Mouse (Mus musculus): ENCODE results near the gene Frmpd4. TPM values are rescaled to one million over a fixed set of nuclear protein-coding genes. Genes with fewer than 3 reads are reported as not detected.

Frmpd4 gene
- polyA plus RNA-seq, 1 experiment from 2014 or later = 0.11 TPM

DNA sequence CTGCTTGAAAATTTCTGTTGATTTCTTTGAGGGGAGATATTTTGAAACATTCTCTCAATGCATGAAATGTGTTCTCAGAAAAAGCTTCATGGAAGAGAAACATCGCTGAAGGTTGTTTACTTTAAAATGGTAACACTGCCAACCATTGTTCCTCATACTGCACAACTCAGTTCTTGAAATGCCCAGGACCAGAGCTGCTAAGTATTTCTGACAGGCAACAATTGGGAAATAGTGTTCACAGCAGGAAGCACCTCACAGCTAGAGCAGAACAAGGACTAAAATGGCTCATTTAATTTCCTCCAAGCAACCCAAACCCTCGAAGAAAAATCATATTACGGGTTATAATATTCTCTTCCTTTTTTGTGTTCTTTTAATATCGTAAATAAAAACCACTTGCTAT is 1054.5 kb downstream of the Frmpd4 start:
- DNase-seq (ENCODE audit: low spot score) (no peak), ATAC-seq (replicated peaks; ENCODE audit: insufficient number of reproducible peaks, low FRiP score, low TSS enrichment, low read depth) (no peak)
- Histone ChIP-seq H3K27me3 (ENCODE audit: control insufficient read depth, insufficient read depth, low read length) (no peaks in the 10 kb centered on the region), H3K9me3 (replicated peaks; ENCODE audit: control insufficient read depth, low read length) (no peaks in the 10 kb centered on the region), H3K4me1 (ENCODE audit: control insufficient read depth, insufficient read depth, low read length) (no peaks in the 10 kb centered on the region), H3K27ac (replicated peaks; ENCODE audit: low read depth, low read length) (no peak overlapping the region), H3K36me3 (replicated peaks; ENCODE audit: control insufficient read depth, insufficient read depth, low read depth, low read length) (no peaks in the 10 kb centered on the region), H3K4me3 (ENCODE audit: low read depth, low read length) (no peak overlapping the region), H3K4me2 (ENCODE audit: low read depth, low read length) (no peak overlapping the region), H3K9ac (replicated peaks; ENCODE audit: low read length) (no peak overlapping the region)
- 81% methylated on average over 4 of the region's 4 CpGs for WGBS

DNA sequence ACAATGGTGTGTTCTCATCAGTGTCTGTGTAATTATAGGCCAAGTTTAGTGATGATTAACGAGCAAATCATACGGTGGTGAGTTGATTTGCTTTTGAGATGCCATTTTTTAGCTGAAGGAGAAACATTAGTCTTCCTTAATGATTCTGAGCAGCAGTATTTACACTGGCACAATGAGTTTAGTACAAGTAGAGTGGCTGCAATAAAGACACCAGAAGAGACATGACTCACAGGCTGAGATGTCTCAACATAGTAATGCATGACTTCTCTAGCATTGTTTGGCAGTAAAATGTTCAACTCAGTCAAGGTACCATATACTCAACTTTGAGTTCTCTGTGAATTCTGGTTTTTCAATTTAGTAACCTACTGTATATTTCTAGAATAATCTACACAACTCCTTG is 1058.6 kb downstream of the Frmpd4 start:
- no peaks in the 10 kb centered on the region for H3K9me3 ChIP-seq (replicated peaks; ENCODE audit: control insufficient read depth, low read length)
- H3K9ac ChIP-seq (replicated peaks; ENCODE audit: low read length) = no peak overlapping the region
- 90% methylated on average over 2 of the region's 2 CpGs for whole genome bisulfite sequencing
- H3K4me1 ChIP-seq (ENCODE audit: control insufficient read depth, insufficient read depth, low read length) = no peaks in the 10 kb centered on the region
- no peak overlapping the region for H3K4me2 ChIP-seq (ENCODE audit: low read depth, low read length)
- no peaks in the 10 kb centered on the region for H3K36me3 ChIP-seq (replicated peaks; ENCODE audit: control insufficient read depth, insufficient read depth, low read depth, low read length)
- no peak overlapping the region for H3K27ac ChIP-seq (replicated peaks; ENCODE audit: low read depth, low read length)
- ATAC-seq (replicated peaks; ENCODE audit: insufficient number of reproducible peaks, low FRiP score, low TSS enrichment, low read depth) (no peak), DNase-seq (ENCODE audit: low spot score) (no peak)
- H3K27me3 ChIP-seq (ENCODE audit: control insufficient read depth, insufficient read depth, low read length) = no peaks in the 10 kb centered on the region
- H3K4me3 ChIP-seq (ENCODE audit: low read depth, low read length) = no peak overlapping the region

DNA sequence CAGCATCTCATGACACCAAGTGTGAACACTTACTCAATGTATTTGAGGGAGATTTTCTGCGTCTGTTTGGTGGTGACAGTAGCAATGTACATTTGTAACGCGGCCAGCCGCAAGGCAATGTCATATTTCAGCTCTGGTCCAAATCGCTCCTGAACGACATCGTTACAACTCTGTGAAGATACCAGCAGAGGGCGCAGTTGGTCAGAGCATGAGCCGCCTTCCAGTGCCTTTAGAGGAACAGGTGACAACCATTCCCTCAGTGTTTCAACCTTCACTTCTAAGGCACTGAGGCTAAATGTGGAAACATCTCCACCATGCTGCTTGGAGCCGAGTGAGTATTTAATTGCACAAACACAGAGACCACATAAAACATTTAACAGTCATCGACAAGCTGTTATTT is 1079.3 kb downstream of the Frmpd4 start:
- no peak for ATAC-seq (replicated peaks; ENCODE audit: insufficient number of reproducible peaks, low FRiP score, low TSS enrichment, low read depth)
- Histone ChIP-seq H3K27ac (replicated peaks; ENCODE audit: low read depth, low read length) (no peak overlapping the region), H3K4me3 (ENCODE audit: low read depth, low read length) (no peak overlapping the region), H3K9ac (replicated peaks; ENCODE audit: low read length) (no peak overlapping the region), H3K36me3 (replicated peaks; ENCODE audit: control insufficient read depth, insufficient read depth, low read depth, low read length) (no peaks in the 10 kb centered on the region), H3K27me3 (ENCODE audit: control insufficient read depth, insufficient read depth, low read length) (no peaks in the 10 kb centered on the region), H3K9me3 (replicated peaks; ENCODE audit: control insufficient read depth, low read length) (no peaks in the 10 kb centered on the region), H3K4me2 (ENCODE audit: low read depth, low read length) (no peak overlapping the region), H3K4me1 (ENCODE audit: control insufficient read depth, insufficient read depth, low read length) (no peaks in the 10 kb centered on the region)
- WGBS = 35% methylated on average over 11 of the region's 11 CpGs
- peak; percentile 75 for DNase-seq (ENCODE audit: low spot score)

DNA sequence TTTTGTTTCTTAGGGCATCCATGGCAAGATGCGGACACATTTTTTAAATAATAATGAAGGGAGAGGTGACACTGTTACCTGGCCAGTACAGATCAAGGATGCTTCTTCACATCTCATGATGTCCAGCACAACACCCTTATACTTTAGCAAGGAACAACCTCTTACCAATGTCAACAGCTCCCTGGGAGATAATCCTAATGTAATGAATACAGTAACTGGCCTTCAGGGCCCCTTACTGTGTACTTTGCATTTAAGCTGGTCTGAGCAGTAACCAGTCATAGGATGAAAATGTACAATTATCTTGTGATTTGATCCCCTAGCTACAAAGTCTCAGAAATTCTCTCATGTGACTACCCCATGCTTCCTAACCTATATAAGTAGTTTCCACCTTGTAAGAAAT is 1084.8 kb downstream of the Frmpd4 start:
- no peaks in the 10 kb centered on the region for H3K36me3 ChIP-seq (replicated peaks; ENCODE audit: control insufficient read depth, insufficient read depth, low read depth, low read length)
- no peaks in the 10 kb centered on the region for H3K27me3 ChIP-seq (ENCODE audit: control insufficient read depth, insufficient read depth, low read length)
- no peak overlapping the region for H3K27ac ChIP-seq (replicated peaks; ENCODE audit: low read depth, low read length)
- no peak for ATAC-seq (replicated peaks; ENCODE audit: insufficient number of reproducible peaks, low FRiP score, low TSS enrichment, low read depth)
- no peak for DNase-seq (ENCODE audit: low spot score)
- H3K4me1 ChIP-seq (ENCODE audit: control insufficient read depth, insufficient read depth, low read length) = no peaks in the 10 kb centered on the region
- H3K9me3 ChIP-seq (replicated peaks; ENCODE audit: control insufficient read depth, low read length) = no peaks in the 10 kb centered on the region
- H3K4me2 ChIP-seq (ENCODE audit: low read depth, low read length) = no peak overlapping the region
- no peak overlapping the region for H3K9ac ChIP-seq (replicated peaks; ENCODE audit: low read length)
- WGBS = 95% methylated on average over 1 of the region's 1 CpGs
- H3K4me3 ChIP-seq (ENCODE audit: low read depth, low read length) = no peak overlapping the region

DNA sequence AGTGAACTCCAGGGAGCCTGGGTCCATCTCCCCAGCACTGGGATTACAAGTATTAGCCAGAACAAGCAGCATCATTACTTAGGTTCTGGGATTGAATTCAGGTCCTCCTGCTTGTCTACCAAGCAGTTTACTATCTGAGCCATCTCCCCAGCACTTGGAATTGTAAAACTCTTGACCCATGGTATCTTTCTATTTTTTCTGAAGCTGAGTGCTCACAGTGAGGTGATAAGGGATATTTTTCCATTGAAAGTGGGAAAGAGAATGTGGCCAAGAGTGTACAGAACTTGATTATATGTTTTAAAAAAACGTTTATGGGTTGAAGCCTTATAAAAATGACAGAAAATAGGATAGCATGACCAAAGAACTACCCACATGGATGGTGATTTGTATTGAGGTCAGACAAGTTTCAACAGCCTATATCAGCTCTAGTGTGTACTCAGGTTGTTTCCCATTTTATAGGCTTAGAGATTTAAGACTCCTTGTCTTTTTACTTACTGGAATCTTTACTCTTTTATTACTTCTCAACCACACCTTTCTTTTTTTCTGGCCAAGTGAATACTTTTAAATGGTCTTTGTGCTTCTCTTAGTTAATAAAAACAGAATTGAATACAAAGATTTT is 1085.3 kb downstream of the Frmpd4 start:
- WGBS = 48% methylated on average over 1 of the region's 1 CpGs
- no peaks in the 10 kb centered on the region for H3K9me3 ChIP-seq (replicated peaks; ENCODE audit: control insufficient read depth, low read length)
- H3K4me1 ChIP-seq (ENCODE audit: control insufficient read depth, insufficient read depth, low read length) = no peaks in the 10 kb centered on the region
- no peak for DNase-seq (ENCODE audit: low spot score)
- H3K4me3 ChIP-seq (ENCODE audit: low read depth, low read length) = no peak overlapping the region
- no peak overlapping the region for H3K9ac ChIP-seq (replicated peaks; ENCODE audit: low read length)
- H3K4me2 ChIP-seq (ENCODE audit: low read depth, low read length) = no peak overlapping the region
- ATAC-seq (replicated peaks; ENCODE audit: insufficient number of reproducible peaks, low FRiP score, low TSS enrichment, low read depth) = no peak
- H3K36me3 ChIP-seq (replicated peaks; ENCODE audit: control insufficient read depth, insufficient read depth, low read depth, low read length) = no peaks in the 10 kb centered on the region
- H3K27me3 ChIP-seq (ENCODE audit: control insufficient read depth, insufficient read depth, low read length) = no peaks in the 10 kb centered on the region
- no peak overlapping the region for H3K27ac ChIP-seq (replicated peaks; ENCODE audit: low read depth, low read length)

DNA sequence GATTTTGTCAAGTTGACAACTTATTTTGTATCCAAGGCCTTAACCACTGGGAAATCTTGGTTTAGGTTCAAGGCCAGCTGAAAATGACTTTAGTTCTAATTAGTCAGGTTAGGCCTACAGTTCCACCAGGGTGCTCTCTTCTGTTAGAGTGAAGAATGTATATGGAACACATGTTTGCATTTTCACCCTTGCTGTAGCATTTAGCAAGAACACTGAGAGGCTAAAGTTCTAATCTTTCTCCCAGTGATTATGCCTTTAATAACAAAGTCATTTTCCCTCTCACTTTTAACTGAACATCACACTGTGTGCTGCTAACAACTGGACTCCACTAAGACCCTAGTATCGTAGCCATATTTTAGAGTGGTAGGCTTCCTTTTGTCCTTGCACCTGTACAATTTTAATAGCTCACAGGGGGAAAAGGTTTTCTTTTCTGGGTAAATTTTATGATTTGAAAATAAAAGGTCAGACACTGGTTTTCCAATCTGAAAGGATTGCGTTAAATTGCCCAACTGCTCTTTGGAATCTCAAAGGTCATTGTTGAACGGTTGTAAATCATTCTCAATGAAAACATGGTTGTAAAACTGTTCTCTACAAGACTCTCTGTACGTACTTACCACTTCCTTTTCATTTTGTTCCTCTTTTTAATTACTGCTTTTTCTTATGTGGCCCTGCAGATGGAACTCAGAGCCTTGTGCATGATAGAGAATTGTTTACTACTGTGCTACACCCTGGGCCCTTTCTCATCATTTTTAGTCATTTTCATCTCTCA is 1093.4 kb downstream of the Frmpd4 start:
- H3K4me2 ChIP-seq (ENCODE audit: low read depth, low read length) = no peak overlapping the region
- H3K36me3 ChIP-seq (replicated peaks; ENCODE audit: control insufficient read depth, insufficient read depth, low read depth, low read length) = no peaks in the 10 kb centered on the region
- H3K27ac ChIP-seq (replicated peaks; ENCODE audit: low read depth, low read length) = no peak overlapping the region
- no peaks in the 10 kb centered on the region for H3K4me1 ChIP-seq (ENCODE audit: control insufficient read depth, insufficient read depth, low read length)
- 77% methylated on average over 4 of the region's 4 CpGs for WGBS
- DNase-seq (ENCODE audit: low spot score) (no peak), ATAC-seq (replicated peaks; ENCODE audit: insufficient number of reproducible peaks, low FRiP score, low TSS enrichment, low read depth) (no peak)
- H3K27me3 ChIP-seq (ENCODE audit: control insufficient read depth, insufficient read depth, low read length) = no peaks in the 10 kb centered on the region
- H3K9me3 ChIP-seq (replicated peaks; ENCODE audit: control insufficient read depth, low read length) = no peaks in the 10 kb centered on the region
- H3K4me3 ChIP-seq (ENCODE audit: low read depth, low read length) = no peak overlapping the region
- H3K9ac ChIP-seq (replicated peaks; ENCODE audit: low read length) = no peak overlapping the region

DNA sequence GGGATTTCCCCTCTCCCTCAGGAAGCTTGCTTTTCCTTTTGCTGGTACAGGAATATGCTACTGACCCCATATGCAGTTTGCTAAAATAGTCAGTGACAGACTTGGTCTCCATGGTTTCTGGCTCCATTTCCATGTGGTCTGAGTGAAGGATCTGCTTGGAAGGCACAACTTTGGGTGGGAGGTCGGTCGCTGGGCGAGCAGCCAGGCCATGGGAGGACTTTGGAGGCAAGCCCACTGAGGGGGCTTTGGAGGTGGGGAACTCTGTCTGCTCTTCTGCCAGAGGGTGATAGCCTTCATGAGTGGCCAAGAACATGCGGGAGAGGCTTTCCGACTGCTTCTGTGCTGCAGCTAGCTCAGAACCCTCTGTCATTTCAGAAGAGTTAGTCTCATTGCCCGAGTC is 1099.4 kb downstream of the Frmpd4 start:
- DNase-seq (ENCODE audit: low spot score) (no peak), ATAC-seq (replicated peaks; ENCODE audit: insufficient number of reproducible peaks, low FRiP score, low TSS enrichment, low read depth) (no peak)
- no peak overlapping the region for H3K4me2 ChIP-seq (ENCODE audit: low read depth, low read length)
- no peak overlapping the region for H3K4me3 ChIP-seq (ENCODE audit: low read depth, low read length)
- no peaks in the 10 kb centered on the region for H3K9me3 ChIP-seq (replicated peaks; ENCODE audit: control insufficient read depth, low read length)
- H3K9ac ChIP-seq (replicated peaks; ENCODE audit: low read length) = no peak overlapping the region
- no peak overlapping the region for H3K27ac ChIP-seq (replicated peaks; ENCODE audit: low read depth, low read length)
- 82% methylated on average over 6 of the region's 6 CpGs for WGBS
- no peaks in the 10 kb centered on the region for H3K36me3 ChIP-seq (replicated peaks; ENCODE audit: control insufficient read depth, insufficient read depth, low read depth, low read length)
- H3K27me3 ChIP-seq (ENCODE audit: control insufficient read depth, insufficient read depth, low read length) = peaks cover 2% of the 10 kb centered on the region; the same call in 1 of the 2 replicates
- no peaks in the 10 kb centered on the region for H3K4me1 ChIP-seq (ENCODE audit: control insufficient read depth, insufficient read depth, low read length)

DNA sequence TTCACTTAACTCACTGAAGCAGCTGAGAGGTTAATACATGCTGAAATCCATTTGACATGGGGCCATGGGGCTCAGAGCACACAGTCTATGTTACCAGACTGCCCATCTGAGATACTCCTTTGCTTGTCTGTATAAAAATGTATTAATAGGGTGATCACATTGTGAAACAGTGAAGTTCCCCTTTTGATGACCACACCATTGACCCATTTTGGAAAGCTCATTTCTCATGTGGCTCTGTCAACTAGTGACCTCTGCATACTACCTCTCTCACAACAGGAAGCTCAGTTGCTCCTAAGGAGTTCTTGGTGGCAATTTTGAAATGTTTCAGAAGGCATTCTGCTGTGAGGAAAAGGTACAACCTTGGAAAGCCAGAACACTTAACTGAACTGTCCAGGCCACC is 1142.1 kb downstream of the Frmpd4 start:
- H3K9me3 ChIP-seq (replicated peaks; ENCODE audit: control insufficient read depth, low read length) = no peaks in the 10 kb centered on the region
- H3K9ac ChIP-seq (replicated peaks; ENCODE audit: low read length) = no peak overlapping the region
- no peaks in the 10 kb centered on the region for H3K27me3 ChIP-seq (ENCODE audit: control insufficient read depth, insufficient read depth, low read length)
- no peak overlapping the region for H3K27ac ChIP-seq (replicated peaks; ENCODE audit: low read depth, low read length)
- ATAC-seq (replicated peaks; ENCODE audit: insufficient number of reproducible peaks, low FRiP score, low TSS enrichment, low read depth) (no peak), DNase-seq (ENCODE audit: low spot score) (no peak)
- no peak overlapping the region for H3K4me3 ChIP-seq (ENCODE audit: low read depth, low read length)
- no peaks in the 10 kb centered on the region for H3K4me1 ChIP-seq (ENCODE audit: control insufficient read depth, insufficient read depth, low read length)
- H3K36me3 ChIP-seq (replicated peaks; ENCODE audit: control insufficient read depth, insufficient read depth, low read depth, low read length) = no peaks in the 10 kb centered on the region
- H3K4me2 ChIP-seq (ENCODE audit: low read depth, low read length) = no peak overlapping the region

Measured in embryonic facial prominence, embryonic 11.5 days (tissue).